Mouse (Mus musculus) skeletal muscle tissue, adult 2 months (tissue): ENCODE data around the gene Ten1.

Experiments used
- DNase-seq: peaks from one replicate; pipeline ENCODE4 v3.0.0-alpha.2; 2012; ENCODE audit warnings: low read depth, low spot score

The Ten1 gene

GRCm38 (mm10) chr11:116234901-116235300 is 36.2 kb downstream of the Ten1 start:
- no peak for DNase-seq

DNA sequence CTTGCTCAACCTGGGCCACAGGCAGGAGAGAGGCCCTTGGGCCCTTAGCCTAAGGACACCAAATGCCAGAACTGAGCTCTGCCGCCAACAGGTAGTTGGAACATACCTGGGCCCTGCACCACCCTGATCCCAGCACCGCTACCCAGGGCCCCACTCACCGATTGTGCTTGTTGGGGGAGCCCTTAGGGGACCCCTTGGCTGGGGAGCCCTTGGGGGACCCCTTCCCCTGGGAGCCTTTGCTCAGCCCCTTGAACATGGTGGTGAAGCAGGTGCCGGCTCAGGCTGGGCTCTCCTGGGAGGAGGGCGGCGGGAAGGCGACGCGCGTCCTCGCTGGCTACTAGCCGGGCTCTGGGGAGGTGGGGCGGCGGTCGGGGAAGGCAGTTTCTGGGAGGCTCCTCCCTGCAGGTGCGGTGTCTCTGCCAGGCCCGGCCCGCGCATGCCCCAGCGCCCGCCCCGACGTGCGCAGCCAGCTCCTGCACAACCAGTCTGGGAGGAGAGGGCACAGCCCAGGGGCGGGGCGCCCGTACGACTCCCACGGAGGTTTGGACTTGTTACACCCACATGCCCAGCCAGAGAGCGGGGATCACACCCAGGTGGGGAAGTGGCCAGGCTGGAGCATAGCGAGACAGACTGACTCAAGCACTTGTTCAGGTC is 39.2 kb downstream of the Ten1 start, which contains the start of gene Evpl:
TSS of gene Evpl (minus strand) at position 336 of the 654 bp plus-strand sequence.
- DNase-seq = no peak

- no peak for DNase-seq
Observed at GRCm38 (mm10) chr11:116239797-116240196, 41.1 kb downstream of the Ten1 start.

GRCm38 (mm10) chr11:116241744-116242235 is 43.1 kb downstream of the Ten1 start:
- no peak for DNase-seq

- DNase-seq = no peak
Observed at GRCm38 (mm10) chr11:116244580-116244979, 45.9 kb downstream of the Ten1 start.

DNA sequence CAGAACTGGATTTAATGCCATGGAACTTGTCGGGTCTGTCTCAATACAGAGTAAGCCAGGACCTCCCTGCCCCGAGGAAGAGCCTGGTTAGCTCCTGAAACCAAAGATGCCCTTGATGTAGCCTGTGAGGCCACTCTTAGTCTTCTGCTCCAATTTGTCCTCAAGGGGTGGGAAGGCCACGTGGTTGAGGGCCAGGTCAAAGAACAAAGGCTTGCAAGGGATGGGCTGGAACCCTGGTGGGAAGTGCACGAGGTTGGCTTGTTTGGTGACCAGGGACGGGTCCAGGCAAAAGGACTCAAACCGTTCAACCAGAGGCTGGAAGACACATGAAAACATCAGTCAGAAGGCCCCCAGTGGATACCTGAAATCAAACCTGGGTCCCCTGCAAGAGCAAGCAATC is 47.0 kb downstream of the Ten1 start:
- no peak for DNase-seq

- DNase-seq = no peak
Observed at GRCm38 (mm10) chr11:116247502-116248222, 49.0 kb downstream of the Ten1 start.

DNA sequence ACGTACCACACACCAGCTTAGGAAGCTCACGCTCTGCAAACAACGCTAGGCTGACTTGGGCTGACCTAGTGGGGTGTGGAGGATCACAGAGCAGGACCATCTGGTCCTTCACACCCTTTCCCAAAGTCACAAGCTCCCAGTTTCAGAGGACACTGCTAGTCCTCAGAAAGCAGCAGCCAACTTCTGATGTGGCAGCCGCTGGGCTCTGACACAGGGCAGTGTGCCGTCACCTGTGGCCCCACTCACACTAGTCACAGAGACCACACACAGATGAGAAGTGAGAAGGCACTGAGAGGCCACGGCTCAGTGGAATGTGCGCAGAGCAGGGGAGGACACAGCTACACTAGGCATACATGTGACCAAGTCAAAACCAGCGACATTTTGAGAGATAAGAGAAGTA is 52.2 kb downstream of the Ten1 start:
- DNase-seq = no peak

- no peak for DNase-seq
Observed at GRCm38 (mm10) chr11:116253076-116253600, 54.5 kb downstream of the Ten1 start.

DNA sequence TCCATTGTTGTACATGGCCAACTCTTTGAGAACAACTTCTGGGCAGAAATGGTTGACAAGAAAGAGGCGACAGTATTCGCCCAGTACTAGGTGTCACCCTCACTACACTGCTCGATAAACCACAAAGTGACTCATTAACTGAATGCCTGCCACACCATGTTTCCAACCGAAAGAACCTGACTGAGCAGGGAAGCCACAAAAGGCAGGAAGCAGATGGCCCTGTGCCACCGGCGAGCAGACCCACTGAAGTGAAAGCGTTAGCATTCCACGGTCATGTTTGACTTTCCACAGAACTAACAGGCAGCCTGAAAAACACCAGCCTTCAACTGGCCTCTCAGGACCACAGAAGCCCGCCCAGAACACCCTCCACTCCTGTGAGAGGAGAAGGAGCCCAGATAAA is 56.0 kb downstream of the Ten1 start:
- no peak for DNase-seq

DNA sequence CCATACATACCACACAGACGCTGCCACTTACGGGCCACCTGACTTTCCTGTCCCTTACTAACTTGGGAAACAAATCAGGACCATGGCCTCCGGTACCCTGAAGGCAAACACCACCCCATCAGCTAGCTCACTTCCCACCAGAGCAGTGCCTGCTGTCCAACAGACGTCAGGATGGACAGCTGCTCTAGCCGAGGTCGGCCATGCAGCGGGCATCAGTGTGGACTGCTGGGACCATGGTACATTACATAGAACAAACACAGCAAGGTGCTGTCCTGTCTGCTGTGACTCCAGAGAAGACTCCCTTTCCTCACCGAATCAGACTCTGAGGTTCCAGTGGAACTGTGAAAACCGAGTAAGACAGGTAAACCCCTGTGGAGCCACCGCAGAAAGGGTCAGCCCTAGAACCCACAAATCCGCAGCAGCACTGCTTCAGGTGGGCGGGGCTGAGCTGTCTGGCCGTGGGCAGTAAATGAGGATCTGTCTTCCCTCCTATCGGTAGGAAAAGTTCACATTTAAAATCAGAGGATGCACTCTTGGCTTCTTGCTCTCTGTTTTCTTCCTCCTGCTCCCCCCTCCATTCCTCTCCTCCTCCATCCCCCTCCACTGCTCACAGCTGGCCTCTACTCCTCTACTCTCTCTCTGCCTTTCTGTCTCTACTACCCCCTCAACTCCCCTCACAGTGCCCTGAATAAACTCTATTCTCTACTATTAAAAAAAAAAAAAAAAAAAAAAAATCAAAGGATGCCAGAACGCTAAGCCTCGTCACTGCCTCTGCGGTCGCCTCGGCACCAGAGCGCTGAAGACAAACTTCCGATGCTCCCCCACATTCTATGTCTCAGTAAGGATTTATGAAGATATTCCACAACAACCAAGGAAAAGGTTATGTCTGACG is 56.7 kb downstream of the Ten1 start:
- no peak for DNase-seq

DNA sequence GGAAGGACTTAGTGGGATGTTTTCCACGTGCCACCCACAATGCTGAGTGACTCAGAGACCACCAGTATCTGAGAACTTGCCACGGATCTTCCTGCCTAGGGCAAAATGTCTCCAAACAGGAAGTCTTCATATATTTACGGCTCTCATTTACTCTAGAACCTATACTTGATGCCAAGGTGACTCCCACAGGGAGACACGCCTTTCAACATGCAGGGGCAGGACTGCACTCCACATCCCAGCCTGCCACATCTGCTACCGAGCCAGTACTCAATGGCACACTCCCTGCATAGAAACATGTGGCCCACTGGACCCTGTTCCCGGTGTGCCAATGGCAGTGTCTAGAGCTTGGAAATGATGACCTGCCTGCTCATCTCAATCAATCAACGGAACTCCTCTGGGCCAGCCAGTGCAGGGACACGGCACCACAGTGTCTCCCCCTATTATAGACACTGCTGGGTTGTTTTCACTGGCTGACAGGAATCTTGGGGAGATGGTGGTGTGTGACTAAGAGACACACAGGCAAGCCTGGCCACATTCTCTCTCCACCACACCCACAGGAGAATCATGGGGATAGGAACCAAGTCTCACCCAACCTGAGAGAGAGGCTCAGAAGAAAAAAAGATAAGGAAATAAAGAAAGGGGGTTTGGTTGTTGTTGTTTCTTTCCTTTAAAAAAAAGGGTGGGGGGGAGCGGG is 57.5 kb downstream of the Ten1 start:
- DNase-seq = no peak

DNA sequence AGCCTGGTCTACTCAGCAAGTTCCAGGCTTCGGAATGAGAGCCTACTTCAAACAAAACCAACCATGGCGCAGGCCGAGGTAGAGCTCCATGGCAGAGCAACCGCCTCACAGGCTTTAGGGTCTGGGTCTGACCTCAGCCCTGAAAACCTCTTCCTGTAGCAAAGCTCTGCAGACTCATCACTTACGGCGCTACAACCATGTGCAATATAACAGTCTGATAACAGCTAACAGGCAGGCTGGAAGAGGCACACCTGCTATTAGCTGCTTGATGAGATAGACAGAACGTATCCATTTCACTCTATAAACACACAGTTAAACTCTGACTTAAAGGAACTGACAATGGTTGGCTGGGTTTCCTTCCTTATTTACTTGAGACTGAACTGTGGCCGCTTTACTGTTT is 60.8 kb downstream of the Ten1 start:
- DNase-seq = no peak

DNA sequence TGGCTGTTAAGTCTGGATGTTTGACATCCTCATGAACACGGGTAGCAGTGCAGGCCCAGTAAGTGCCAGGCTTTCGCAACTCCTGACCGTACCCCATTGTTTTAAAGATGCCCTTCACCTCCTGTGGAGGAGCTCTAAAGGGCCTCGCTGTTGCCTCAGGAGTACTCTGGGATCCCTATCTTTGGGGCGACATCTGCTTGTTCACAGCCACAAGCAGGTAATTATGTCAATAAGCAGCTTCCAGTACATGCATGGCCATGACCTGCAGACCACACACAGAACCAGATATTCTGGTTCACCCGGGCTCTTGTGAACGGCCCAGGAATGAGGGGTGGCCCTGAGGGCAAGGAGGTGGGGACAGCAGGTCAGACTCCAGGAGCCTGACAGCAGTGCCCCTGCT is 61.6 kb downstream of the Ten1 start:
- DNase-seq = no peak
